Mouse (Mus musculus): ENCODE data around the gene Zdhhc16. TPM values are rescaled to one million over a fixed set of nuclear protein-coding genes. Genes with fewer than 3 reads are reported as not detected.
A peak's percentile ranks its signal among the peaks of the same experiment; 100 is the strongest.

Gene Zdhhc16
- polyA plus RNA-seq (2012): 27.4 and 39.9 TPM in 2 replicates

DNA sequence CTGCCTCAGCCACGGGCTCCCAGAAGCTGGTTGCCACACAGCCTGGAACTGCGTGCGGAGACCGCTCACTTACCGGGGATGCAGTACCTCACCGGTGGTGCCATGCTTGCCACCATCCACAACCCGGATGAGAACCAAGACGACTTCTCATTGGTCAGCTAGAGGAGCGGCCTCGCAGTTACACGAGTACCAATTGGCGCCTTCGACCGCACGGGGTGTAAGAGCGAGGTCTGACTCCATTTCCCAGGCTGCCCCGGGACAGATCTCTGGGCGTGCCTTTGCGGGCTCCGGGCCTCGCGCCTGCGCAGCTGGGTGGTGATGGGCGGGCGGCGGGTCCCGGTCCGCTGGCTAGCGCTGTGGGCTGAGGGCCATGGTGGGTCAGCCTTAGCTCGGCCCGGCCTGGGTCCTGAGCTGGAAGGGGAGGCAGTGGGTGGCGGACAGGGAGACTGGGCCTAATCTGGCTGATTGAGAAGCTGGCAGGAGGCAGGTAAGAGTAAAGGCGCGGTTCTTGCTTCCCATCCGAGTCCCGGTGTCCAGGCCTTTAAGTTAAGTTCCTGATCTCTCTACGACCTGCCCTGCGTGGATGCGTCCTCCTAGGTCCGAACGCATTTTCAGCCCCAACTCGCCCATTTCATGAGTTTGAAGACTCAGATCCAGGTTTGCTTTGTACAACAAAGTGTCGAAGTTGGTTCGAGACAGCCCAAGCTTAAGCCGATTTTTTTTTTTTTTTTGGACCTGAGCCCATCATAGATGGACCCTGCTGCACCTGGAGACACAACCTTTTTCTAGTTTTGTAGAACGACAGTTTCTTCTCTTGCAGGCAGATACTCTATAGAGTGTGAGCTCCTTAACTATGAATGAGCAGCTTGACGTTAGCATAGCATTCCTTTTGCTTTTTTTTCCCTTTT is at the start of gene Zdhhc16, which contains the start of gene Exosc1:
Gene Zdhhc16, plus strand, starts transcription at position 302 of the 908 bp plus-strand sequence.
Gene Exosc1, minus strand, starts transcription at position 245 of the 908 bp plus-strand sequence.
- TF ChIP-seq GATA1 (IDR thresholded peaks at IDR 0.05; ENCODE audit: low read length): no peak

DNA sequence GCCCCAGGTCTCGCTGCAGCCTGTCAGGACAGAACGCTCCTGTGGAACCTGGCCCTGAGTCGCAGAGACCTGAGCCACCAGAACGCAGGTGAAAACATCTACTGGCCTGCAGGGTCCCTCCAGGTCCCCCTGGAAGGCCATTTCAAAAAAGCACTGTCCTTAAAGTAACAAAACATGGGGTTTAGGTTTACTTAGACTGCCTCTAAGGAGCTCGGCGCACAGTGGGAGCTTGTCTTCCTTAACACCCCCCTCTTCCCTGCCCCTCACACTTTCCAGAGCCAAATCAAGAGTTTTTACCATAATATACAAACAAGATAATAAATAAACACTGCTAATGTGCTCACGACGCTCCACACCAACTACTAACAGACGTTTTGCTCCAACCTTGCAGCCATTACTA is 49.4 kb upstream of the Zdhhc16 start:
- no peak for TF ChIP-seq GATA1 (IDR thresholded peaks at IDR 0.05; ENCODE audit: low read length)

GRCm38 (mm10) chr19:41888191-41888590 is 45.1 kb upstream of the Zdhhc16 start:
- peak; percentile 86 for TF ChIP-seq GATA1 (IDR thresholded peaks at IDR 0.05; ENCODE audit: low read length)

DNA sequence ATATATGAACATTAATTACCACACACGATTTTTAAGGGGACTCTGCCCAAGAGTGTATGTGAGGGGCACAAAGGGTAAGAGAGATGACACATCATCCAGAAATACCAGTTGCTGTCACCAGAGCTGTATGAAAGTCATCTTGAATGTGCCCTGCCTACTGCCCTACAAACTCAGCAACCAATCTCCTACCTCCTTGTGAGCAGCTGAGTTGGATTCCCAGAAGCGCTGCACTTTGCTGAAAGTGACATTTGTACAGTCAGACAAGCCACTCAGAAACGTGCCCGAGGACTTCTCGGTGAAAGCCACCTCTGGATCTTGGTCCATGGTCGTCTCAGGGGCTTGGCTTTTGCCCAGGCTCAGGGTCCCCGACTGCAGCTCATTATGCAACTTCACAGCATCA is 38.3 kb upstream of the Zdhhc16 start:
- no peak for TF ChIP-seq GATA1 (IDR thresholded peaks at IDR 0.05; ENCODE audit: low read length)

DNA sequence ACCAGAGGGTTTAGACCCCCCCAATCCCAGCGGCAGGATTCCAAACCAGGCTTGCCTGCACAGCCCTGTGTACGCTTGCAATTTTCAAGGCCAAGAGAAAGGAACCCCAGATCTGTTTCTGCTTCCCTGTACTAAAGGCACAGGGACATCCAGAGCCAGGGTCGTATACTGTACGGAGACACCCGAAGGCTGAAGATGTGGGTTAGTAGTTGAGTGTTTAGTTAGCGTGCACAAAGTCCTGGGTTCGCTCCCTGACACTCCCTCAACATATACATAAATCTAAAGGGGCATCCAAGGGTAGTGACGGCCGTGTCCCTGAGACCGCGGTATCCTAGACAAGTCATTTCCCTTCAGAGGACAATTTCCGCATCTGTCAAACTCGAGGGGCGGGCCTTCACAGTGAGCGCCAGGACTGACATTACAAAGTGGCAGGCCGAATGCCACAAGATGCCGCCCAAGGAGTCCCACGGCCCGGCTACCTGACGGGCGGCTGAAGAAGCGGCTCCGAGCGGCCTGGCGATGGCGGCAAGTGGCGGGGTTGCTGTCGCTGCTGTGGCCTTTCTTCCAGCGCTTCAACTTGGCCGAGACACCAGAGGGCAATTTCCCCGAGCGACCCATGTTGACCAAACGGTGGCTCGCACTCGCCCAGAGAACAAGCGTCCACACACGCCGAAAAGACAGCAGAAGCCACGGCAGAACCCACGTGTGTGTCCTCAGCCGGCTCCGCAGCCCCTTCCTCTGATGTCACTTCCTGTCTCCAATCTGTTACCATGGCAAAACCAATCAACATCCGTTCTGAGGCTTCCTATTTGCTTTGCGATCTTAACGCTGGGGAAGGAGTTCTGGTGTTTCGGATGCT is 37.6 kb upstream of the Zdhhc16 start, which contains the start of gene Rrp12:
Gene Rrp12, minus strand, starts transcription at position 714 of the 859 bp plus-strand sequence.
- no peak for TF ChIP-seq GATA1 (IDR thresholded peaks at IDR 0.05; ENCODE audit: low read length)

DNA sequence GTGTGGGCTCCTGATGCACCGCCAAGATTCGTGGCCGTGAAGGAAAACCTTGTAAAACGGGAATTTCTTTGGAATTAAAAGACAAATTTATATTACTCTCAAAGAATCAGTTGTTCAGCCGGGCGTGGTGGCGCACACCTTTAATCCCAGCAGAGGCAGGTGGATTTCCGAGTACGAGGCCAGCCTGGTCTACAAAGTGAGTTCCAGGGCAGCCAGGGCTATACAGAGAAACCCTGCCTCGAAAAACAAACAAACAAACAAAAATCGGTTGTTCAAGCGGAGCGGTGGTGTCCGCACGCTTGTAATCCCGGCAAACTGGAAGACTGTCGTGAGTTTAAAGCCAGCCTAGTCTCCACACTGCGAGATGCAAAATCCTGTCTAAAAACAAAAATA is 37.0 kb upstream of the Zdhhc16 start:
- no peak for TF ChIP-seq GATA1 (IDR thresholded peaks at IDR 0.05; ENCODE audit: low read length)

GRCm38 (mm10) chr19:41898860-41899259 is 34.4 kb upstream of the Zdhhc16 start:
- TF ChIP-seq GATA1 (IDR thresholded peaks at IDR 0.05; ENCODE audit: low read length): no peak

GRCm38 (mm10) chr19:41900495-41901090 is 32.7 kb upstream of the Zdhhc16 start:
- no peak for TF ChIP-seq GATA1 (IDR thresholded peaks at IDR 0.05; ENCODE audit: low read length)

GRCm38 (mm10) chr19:41901696-41902095 is 31.6 kb upstream of the Zdhhc16 start:
- TF ChIP-seq GATA1 (IDR thresholded peaks at IDR 0.05; ENCODE audit: low read length): no peak

DNA sequence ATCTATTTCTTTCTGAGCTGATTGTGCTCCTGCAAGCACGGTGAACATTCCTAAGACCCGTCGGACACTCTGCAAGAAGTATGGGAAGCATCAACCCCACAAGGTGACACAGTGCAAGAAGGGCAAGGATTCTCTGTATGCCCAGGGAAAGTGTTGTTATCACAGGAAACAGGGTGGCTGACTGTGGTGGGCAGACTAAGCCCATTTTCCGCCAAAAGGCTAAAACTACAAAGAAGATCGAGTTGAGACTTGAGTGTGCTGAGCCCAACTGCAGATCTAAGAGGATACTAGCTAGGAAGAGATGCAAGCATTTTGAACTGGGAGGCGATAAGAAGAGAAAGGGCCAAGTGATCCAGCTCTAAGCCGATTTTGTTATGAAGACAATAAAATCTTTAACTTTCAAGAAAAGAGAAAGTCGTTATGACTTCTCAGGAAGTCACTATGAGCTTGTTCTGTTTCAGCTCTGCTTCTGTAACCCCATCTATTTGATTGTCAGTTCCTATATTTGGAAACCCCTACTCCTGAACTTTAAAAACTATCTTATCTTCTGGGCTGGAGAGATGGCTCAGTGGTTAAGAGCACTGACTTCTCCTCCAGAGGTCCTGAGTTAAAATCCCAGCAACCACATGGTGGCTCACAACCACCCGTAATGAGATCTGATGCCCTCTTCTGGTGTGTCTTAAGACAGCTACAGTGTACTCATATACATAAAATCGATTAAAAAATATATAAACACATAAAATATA is 30.3 kb upstream of the Zdhhc16 start:
- no peak for TF ChIP-seq GATA1 (IDR thresholded peaks at IDR 0.05; ENCODE audit: low read length)

DNA sequence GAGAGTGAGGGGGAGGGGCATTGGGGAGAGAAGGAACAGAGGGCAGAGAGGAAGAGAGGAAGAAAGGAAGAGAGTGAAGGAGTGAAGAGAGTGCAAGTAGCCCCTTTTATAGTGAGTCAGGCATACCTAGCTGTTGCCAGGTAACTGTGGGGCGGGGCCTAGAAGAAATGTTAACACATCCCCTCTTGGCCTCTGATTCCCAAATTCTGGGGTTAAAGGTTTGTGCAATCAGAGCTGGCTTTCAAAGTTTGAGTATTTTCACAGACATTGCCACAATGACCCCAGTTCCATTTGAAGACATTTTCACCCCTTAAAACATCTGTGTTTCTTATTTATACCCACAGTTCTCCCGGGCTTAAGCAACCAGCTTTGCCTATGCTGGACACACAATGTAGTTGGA is 28.0 kb upstream of the Zdhhc16 start:
- TF ChIP-seq GATA1 (IDR thresholded peaks at IDR 0.05; ENCODE audit: low read length): no peak

- TF ChIP-seq GATA1 (IDR thresholded peaks at IDR 0.05; ENCODE audit: low read length): no peak
These were observed 26.8 kb upstream of the Zdhhc16 start for GRCm38 (mm10) chr19:41906311-41907078.

- no peak for TF ChIP-seq GATA1 (IDR thresholded peaks at IDR 0.05; ENCODE audit: low read length)
These were observed 26.1 kb upstream of the Zdhhc16 start for GRCm38 (mm10) chr19:41907079-41907760.

- TF ChIP-seq GATA1 (IDR thresholded peaks at IDR 0.05; ENCODE audit: low read length): no peak
These were observed 24.5 kb upstream of the Zdhhc16 start for GRCm38 (mm10) chr19:41908736-41909135.
